Mouse (Mus musculus) CH12F3 (cell line): ENCODE measurements at regions not wholly inside any gene's neighbourhood (a gene's known extent, or its start where the extent isn't known, plus 50 kb on each side); places are given as distances from the start of the nearest gene placed in this dataset.

Experiments used
- in situ Hi-C: fragments of 300-500 bp; cut with MboI; formaldehyde crosslinking; loops from 2 replicates; pipeline ENCODE4 v1.14.3; 2020; ENCODE audit warnings: low sequenced_read_pairs

DNA sequence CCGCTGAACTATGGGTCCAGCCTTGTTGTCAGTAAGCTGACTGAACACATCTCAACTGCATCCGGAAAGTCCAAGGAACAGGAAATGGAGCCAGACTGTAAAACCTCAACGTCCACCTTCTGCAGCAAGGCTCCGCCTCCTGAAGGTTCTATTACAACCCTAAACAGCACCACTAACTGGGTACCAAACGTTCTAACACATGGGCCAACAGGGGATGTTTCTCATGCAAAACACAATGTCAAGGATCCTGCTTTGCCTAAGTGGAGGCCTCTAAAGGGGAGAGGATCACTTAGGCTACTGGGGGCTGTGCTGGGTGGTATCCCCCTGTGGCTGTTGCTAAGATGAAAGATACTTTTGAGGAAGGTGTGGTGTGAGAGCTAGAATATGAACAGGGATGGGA is 51.0 kb upstream of the Stt3b start:
- in situ Hi-C loops = no loop called here

DNA sequence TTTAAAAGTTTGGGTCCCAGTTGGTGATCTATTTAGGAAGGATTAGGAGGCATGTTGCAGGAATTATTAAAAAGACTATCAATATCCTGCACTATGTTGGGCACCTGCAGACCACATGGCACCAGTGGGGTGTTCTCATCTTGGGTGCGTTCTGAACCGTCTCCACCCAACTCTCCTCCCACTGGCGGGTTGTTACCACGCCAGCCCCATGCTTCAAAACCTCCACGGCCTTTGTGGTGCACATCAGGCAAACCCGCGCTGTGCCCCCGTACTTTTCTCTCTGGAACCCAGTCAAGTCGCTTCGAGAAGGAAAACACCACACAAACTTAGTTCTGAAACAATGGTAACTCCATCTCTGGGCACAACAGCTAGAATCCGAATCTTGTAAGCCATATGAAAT is 51.7 kb upstream of the Stt3b start:
- in situ Hi-C loops = no loop called here

DNA sequence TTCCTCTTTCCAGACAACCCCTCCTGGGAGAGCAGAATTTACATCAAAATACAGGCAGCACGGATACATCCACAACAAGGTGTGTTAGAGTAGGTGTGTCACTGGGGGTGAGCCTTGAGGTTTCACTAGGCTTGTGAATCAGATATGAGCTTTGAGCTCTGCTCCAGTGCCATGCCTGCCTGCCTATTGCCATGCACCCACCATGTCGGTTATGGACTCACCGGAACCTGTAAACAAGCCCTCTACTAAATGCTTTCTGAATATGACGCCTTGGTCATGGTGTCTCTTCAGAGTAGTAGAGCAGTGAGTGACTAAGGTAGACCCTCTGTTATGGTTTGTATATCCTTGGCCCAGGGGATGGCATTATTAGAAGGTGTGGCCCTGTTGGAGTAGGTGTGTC is 52.3 kb upstream of the Stt3b start:
- in situ Hi-C loops = no loop called here

DNA sequence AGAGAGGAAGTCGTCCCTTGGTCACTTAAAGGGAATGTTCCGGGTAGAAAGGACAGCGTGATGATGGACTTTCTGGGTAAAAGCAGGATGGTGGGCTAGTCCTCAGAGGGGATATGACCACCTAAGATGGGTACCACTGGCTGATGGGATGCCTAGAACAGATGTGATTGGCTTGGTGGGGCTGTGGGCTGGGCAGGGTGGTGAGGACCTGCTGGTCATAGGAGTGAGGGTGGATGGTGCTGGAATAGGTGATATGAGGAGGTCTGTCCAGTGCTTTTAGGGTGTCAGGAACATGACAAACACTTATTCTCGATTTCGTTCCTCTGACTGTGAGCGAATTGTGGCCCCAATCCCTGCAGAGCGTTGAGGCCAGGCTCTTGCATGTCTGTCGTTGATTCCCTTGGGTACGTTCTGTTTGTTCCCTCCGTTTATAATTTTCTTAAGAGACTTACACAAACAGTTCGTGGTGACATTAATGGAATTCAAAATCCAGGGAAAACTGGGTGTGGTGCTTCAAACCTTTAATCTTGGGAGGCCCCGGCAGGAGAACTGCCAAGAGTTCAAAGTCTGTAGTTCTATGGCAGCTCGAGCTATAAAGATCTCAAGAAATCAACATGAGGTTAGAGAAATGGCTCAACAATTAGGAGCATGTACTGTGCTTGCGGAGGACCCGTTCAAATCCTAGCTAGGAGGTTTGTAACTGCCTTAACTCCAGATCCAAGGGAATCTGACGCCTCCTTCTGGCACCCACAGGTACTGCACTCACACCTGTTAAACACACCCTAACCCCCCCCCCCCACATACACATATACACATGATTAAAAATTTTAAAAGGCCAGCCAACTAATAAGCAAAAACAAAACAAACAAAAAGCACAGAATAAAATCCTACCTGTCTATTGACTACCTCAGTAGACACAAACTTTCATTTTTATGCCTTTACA is 55.0 kb upstream of the Stt3b start:
- in situ Hi-C loops = no loop called here

DNA sequence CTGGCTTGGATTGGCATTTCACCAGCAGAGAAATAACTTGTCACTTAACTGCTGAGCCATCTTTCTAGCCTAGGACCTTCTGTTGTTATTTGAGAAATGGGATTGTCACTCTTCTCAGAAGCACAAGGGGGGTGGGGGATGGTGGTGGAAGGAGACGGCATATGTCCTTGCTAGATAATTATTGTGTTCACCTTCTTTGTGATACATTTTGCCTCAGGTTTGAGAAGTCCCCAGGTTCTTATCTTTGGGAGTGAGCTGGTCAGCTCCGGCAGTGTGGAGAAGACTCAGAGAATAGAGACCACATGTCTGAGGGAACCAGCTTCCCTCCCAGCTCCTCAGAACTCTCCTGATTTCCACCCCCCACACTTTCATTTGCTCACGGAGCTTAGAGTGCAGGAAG is 57.6 kb upstream of the Stt3b start:
- in situ Hi-C loops = no loop called here

DNA sequence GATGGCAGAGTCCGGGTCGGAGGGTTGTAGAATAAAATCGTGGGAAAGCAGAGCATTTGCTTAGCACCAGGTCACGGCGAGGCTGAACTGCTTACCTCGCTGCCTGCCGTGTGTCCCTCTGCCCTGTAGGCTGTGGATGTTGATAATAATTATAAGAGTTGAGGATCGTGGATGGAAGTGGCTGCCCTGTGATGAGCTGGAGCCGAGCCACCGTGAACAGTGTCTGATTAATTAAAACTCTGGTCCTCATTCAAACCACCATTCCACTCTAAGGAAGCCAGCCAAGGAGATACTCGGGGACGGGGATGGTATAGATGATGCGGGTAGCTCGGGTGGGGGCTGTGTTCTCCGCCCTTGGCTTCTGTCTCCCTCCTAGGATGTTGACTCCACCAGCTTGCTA is 70.1 kb upstream of the Stt3b start:
- in situ Hi-C loops = no loop called here

DNA sequence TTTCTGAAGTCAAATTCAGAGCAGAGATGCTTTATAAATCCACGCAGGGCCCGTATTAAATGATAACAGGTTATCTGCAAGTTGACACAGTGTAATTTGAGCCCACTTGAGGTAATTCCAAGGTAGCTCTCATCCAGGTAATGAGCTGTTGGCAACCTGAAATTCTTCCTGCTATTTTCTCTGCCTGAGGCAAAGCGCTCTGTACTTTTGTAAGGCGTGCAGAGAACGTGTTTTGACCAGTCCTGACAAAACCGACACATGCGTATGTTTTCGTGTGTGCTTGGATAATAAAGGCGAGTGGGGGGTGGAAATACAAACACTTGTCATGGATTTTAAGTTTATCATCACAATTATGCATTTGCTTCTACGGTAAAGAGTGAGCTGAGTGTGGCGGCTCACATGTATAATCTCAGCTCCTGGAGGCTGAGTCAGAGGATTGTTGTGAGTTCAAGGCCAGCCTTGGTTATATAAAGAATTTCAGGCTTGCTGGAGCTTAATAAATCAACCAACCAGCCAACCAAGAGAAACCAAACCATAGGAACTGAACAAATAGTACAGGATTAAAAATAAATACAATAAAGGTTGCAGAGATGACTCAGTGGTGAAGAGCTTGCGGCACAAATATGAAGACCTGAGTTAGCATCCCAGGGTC is 72.7 kb upstream of the Stt3b start:
- in situ Hi-C loops = no loop called here

DNA sequence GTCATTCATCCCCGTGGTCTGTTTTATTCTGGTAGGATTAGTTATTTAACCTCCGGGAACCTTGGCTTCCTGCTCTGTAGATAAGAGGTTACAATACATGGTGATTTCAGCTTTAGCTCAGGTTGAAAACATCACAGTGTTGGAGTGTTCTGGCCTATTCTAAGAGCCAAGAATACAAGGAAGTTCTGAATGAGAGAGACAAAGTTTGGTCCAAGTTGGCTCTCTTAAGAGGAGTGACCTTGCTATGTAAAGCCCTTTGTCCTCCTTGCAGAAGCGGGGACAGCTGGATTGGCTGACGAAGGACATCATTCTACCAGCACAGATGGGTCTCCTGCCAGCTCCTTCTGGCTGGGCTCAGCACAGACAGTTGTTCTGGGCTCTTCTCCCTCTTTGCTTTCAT is 73.7 kb upstream of the Stt3b start:
- in situ Hi-C loops = no loop called here

DNA sequence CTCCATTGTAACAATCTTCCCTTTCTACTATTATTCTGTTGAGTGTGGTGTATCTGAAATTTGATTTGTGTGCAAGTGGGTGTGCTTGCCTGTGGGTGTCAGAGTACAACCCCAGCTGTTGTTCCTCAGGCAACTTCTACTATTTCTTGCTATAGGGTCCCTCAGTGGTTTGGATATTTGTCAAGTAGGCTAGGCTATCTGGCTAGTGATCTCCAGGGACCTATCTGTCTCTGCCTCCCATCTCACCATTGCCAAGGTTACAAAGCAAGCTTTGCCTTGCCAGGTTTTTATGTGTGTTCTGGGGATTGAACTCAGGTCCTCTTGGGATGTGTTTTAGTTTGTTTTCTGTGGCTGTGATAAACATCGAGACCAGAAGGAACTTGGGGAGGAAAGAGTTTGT is 74.1 kb upstream of the Stt3b start:
- in situ Hi-C loops = no loop called here

DNA sequence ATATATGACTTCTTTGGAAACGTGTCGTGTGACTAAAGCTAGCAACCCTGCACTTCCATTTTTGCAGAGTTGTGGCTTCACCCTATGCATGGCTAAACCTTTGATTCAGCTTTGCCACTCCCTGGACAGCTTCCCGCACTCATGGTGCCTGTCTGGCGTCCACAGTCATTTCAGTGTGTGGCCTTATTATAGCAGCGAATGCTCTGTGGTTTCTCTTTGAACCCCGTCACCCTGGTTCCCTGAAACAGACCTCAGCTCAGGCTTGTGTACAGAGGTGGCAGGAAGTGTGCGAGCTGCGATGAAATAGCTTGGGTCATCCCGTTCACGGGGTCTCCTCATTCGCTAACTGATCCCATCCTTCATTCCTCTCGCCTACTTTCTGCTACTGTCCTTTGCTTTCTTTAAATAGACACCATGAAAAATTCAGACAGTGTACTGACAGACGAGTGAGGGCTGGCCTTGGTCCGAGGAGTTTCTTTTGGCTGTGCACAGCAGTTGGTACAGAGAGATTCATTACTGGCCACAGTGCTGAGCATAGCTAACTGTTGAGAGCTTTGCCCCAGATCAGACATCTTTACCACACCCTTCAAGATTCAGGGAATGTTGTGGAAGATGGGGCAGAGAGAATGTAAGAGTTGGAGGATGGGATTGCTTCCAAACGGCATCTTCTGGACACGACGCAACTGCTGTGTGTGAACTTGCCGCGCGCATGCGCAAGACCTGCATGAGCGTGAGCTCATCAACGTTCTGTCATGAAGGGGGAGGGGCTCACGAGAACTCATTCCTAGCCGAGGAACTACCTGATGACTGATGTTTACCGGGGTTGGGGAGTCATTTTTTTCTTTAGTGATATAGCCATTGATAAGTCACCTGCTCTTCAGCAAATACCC is 77.5 kb upstream of the Stt3b start:
- in situ Hi-C loops = no loop called here

DNA sequence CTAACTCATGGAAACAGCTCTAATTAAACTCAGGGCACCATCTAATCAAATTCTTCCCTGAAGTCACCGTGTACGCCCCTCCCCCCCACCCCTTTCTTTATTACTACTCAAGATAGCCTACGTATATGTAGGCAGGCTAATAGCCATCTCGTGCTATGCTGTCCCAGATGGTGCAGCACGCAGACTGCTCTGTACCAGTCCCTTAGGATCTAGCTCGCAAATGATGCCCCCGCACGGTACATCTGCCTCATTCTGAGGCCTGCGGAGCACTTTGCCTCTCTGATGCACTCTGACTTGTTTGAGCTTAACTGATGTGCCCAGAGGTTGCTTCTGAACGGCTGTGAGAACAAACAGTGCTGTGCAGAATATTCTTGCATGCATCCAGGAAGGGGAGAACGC is 78.1 kb upstream of the Stt3b start:
- in situ Hi-C loops = no loop called here

DNA sequence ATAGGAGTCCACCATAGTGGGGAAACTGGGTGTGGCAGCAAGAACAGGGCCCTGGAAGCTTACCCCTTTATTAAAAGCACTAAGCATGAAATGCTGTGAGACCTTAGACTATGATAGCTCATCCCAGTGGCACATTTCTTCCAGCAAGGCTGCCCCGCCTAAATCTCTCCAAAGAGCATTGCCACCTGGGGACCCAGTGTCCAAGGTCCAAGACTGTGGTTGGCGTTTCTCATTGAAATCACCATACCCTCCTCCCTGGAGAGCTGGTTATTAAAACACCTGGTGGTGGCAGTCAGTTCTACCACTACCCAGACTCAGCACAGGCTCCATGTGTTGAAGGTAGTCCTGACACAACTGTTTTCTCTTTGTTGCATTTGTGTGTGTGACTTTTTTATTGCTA is 78.9 kb upstream of the Stt3b start:
- in situ Hi-C loops = no loop called here

DNA sequence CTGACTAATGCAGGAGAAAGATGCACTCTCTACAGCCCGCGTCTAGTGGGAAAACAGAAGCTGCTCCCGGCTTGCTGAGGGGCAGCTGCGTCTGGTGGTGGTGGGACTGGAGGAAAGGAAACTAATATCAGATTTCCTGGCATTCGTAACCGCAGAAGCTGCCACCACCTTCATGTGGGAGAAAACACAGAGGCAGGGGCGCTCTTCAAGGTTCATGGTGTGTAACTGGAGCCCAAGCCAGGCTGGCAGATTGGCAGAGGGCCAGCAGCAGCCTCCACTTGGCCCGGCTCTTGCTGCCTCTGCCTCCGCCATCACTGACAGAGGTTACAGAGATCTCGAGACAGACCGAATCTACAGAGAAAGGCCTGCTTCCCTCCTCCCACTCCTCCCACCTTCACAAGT is 80.7 kb upstream of the Stt3b start:
- in situ Hi-C loops = no loop called here

DNA sequence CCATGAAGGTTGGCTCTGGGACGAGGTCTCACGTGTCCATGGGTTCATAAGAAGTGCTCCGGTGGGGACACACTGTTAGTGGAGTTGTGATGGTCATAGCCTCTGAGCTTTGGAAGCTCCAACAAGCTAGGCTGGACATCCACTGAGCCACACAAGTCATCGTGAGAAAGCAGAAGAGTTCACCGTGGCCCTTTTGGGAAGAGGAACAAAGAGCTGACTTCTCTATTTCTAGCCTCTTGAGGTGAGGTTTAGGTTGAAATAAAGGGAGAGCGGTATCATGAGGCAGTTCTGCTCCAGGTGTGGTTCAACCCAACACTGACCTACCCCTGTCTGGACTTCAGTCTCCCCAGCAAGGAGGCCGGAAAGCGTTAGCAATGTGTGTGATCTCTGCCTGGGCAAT is 85.3 kb upstream of the Stt3b start:
- in situ Hi-C loops = no loop called here

DNA sequence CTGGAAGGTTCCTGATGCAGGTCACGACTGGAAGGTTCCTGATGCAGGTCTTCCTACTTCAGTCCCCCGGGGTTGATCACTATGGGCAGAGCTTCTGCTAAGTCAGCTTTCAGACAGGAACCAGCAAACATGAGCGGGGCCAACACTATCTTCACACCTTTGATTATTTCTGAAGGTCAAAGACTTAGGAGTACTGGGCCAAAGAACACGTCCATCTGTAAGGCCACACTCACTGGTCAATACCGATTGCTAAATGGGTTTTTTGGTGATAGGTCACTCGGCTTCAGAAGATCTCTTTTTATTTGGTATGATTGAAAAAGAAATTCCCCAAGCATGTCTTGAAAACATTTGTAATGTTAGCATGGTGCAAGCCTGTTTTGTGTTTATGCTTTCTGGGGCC is 90.2 kb upstream of the Stt3b start:
- in situ Hi-C loops = no loop called here

DNA sequence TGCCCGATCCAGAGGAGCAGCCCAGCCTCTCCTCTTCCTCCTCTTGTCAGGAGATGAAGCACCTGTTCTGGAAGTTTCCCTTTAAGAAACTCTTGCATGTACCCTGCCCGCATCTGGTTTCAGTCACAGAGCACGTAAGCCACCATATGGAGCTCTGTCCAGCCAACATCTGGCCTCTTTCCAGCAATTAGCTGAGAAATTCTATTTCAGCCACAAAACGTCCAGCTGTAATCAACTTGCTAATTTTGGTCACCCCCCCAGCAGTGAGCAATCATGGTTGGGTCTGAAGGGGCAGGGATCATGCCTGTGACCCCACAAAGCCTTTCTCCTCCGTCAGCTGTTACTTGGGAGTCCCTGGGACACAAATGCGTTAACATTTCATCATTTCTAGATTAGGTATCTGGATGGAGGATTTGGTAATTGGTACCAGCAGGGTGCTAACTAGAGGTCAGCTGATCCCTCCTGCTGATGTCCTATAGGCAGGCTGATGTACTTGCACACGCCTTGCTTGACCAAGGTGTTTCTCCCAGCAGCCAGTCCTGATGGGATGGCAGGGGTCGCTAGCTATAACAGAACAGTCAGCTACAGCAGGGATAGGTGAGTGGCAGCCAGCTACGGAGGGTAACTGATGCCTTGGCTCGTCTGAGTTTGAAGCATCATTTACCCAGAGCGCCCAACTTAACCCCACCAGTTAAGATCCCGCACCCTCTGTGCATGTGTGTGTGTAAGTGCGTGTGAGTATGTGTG is 91.4 kb upstream of the Stt3b start:
- in situ Hi-C loops = no loop called here

DNA sequence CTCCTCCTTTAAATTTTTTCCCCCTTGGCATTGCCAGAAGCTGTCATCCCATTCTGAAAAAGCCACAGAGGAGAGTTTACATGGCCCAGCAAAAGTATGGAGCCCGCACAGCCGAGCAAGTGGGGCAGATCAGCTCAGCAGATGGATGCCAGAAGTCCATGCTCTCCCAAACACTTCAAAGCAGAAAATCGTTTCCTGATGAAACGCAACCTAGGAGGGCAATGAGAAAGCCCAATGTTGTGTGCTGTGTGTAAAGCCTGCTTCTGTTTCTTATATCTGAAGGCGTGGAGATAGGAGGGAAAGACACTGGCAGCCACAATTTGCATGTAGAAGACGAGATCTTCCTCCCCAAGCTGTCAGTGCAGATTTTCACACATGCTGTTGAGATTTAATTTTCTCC is 92.4 kb upstream of the Stt3b start:
- in situ Hi-C loops = no loop called here

DNA sequence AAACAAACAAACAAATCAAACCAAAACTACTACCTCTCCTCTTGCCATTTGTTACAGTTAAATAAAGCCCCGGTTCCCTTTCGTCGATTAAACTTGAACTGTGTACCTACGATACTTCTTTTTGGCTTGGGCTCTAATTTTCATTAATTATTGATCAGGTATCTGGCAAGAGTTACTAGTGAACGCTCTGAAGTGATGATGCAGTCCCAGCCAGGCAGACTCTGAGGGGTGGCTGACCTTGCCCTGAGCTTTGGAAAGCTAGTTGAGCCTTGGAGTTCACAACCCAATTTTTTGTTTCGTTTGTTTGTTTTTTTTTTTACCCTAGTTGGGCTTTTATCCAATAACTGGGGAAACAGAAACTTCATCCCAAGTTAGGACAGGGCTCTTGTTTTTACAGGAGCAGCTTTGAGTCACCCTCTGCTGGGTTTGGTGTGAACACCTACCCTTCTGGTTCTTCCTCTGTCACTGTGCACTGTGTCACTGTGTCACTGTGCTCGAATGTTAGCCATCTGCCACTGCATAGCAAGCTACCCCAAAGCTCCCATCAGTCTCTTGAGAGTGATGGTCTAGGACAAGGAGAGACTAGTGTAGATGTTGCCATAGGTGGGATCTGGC is 93.2 kb upstream of the Stt3b start:
- in situ Hi-C loops = no loop called here

DNA sequence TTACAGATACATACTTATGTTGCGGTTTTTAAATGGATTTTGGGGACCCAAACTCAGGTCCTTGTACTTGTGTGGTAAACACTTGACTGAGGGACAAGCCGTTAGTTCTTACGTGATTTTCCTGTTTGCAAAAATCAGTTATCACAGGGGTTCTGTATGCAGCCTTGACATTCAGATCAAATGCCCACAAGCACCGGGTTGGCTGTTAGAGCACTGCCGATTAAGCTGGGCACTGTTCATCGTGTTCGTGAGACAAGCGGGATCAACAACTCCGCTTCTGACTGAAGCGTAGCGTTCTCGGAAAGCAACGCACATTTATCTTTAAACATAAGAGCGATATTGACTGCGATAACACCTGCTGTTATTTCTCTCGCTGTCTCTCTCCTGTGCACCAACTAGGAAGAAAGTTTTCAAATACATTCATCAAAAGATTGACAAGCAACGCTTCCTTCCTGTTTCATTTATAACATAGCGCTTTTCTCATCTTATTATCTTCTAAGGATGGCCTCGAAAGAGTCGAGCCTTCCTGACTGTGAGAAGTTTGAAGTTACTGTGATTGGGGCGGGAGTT is 97.8 kb upstream of the Stt3b start:
- in situ Hi-C loops = no loop called here

DNA sequence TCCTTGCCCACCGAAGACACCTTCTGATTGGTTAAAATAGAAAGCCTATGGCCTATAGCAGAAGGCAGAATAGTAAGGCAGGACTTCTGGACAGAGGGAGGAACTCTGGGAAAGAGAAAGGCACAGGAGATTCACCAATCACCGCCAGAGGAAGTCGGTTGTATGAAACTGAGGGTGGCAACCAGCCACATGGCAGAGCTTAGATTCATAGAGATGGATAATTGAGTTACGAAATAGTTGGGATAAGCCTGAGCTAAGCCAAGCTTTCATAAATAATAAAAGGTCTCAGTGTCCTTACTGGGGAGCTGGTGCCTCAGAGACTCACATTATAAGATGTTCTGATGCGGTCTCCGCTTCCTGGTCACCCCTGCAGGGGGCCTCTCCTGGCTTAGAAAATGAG is 98.7 kb upstream of the Stt3b start:
- in situ Hi-C loops = no loop called here
